Comparison of ENCODE assay signal across 8 mouse cellular contexts in genomic region chr16:47765742-47766141, GRCm38 (mm10).
DNase-seq lines count a peak whose midpoint lies in the region; TF ChIP-seq lines count a peak whose summit lies in the region.
"Had no signal": no experiment of that assay in that cellular context is flagged by ENCODE, and none has a peak within 500 bp of the region (broad histone marks: within the 10 kb centered on the region; RNA-seq: fewer than 3 reads in every experiment).

No protein-coding gene starts in this region.

- 69% methylated on average over 3 of the region's 3 CpGs for WGBS in cerebellum, adult 2 months

- peak; percentile 15; the same call in 1 of the 2 replicates for TF ChIP-seq CTCF in cerebellum, adult 2 months (IDR thresholded peaks at IDR 0.05; ENCODE audit: borderline replicate concordance, insufficient read depth, low read depth, low read length)

- intact Hi-C loops in left cerebral cortex, postnatal 36 days (cut with DNase I), result no loop called here

- H3K27me3 ChIP-seq in cerebellum, adult 2 months (ENCODE audit: control insufficient read depth, insufficient read depth, low read length), result no peaks in the 10 kb centered on the region

- TF ChIP-seq POLR2A in cerebellum, adult 2 months (IDR thresholded peaks at IDR 0.05; ENCODE audit: borderline replicate concordance, insufficient read depth, low read length), result no peak

- no peak overlapping the region for H3K4me3 ChIP-seq in cerebellum, adult 2 months (replicated peaks; ENCODE audit: insufficient read depth, low read depth, low read length)
- H3K4me3 ChIP-seq: myocyte had no signal

- H3K4me1 ChIP-seq in cerebellum, adult 2 months (ENCODE audit: control insufficient read depth, insufficient read depth, low read length), result no peaks in the 10 kb centered on the region

- DNase-seq in left cerebral cortex, adult 11 months (ENCODE audit: low spot score), result peak; percentile 16
- DNase-seq in left cerebral cortex, postnatal 36 days (ENCODE audit: low spot score in 2 of 2), result no peak
- DNase-seq in WW6 (ENCODE audit: low read depth, low spot score) (peak; percentile 11), adipocyte (ENCODE audit: low spot score) (no peak)
- DNase-seq in cerebellum, adult 2 months, result peak; percentile 10 to 17
- peak; percentile 6 for DNase-seq in layer of hippocampus, adult 9-11 months
- no peak for DNase-seq in spleen, adult 18-20 months

- no peak overlapping the region for H3K27ac ChIP-seq in cerebellum, adult 2 months (ENCODE audit: insufficient read depth, low read length)

Comparison
In these comparisons a context has a peak if more than half of its experiments do, and no peak if none do; other contexts are left out.
1. DNase-seq: peak in left cerebral cortex, adult 11 months (single experiment), WW6 (single experiment), cerebellum, adult 2 months (2 of 2) and layer of hippocampus, adult 9-11 months (single experiment); none in left cerebral cortex, postnatal 36 days (0 of 2), spleen, adult 18-20 months (0 of 2) and adipocyte (single experiment).